Mouse (Mus musculus): ENCODE results near the gene Marf1. TPM values are rescaled to one million over a fixed set of nuclear protein-coding genes. Genes with fewer than 3 reads are reported as not detected.

The Marf1 gene
- polyA plus RNA-seq, 1 experiment from 2014 or later: 24.2 TPM

DNA sequence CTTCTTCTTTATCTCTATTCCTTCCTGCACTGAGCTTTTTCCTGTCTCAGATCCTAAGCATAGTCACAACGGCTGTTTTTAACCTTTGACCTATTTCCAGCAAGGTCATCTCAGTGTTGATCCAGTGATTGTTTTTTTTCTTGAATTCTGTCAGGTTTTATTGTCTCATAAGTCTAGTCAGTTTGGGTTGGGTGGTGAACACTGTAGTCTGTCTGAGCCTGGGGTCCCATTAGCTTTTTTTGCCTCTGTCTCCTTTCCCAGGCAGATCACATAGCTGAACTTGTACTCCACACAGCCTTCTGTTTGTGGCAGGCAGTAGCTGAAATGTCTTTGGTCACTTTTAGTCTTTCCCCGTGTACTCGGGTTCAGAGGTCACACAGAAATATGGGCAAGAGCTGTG, 14.9 kb upstream of the Marf1 start:
- Histone ChIP-seq H3K4me3 (ENCODE audit: low read depth, low read length) (no peak overlapping the region), H3K36me3 (ENCODE audit: control insufficient read depth, insufficient read depth, low read length) (peaks cover 10% of the 10 kb centered on the region; the same call in 1 of the 2 replicates), H3K9ac (ENCODE audit: low read depth, low read length) (no peak overlapping the region), H3K27ac (ENCODE audit: low read depth, low read length) (no peak overlapping the region), H3K4me2 (replicated peaks; ENCODE audit: low read depth, low read length) (no peak overlapping the region), H3K9me3 (ENCODE audit: control insufficient read depth, low read length) (no peaks in the 10 kb centered on the region), H3K27me3 (ENCODE audit: control insufficient read depth, insufficient read depth, low read length) (no peaks in the 10 kb centered on the region), H3K4me1 (replicated peaks; ENCODE audit: control insufficient read depth, insufficient read depth, low read length) (no peaks in the 10 kb centered on the region)
- WGBS: 66% methylated on average over 3 of the region's 3 CpGs
- ATAC-seq (ENCODE audit: low FRiP score): no peak
- DNase-seq (ENCODE audit: low spot score): no peak

- no peak overlapping the region for H3K4me2 ChIP-seq (replicated peaks; ENCODE audit: low read depth, low read length)
- no peak overlapping the region for H3K9ac ChIP-seq (ENCODE audit: low read depth, low read length)
- no peak for DNase-seq (ENCODE audit: low spot score)
- ATAC-seq (ENCODE audit: low FRiP score): no peak
- WGBS: 96% methylated on average over 1 of the region's 1 CpGs
- no peaks in the 10 kb centered on the region for H3K27me3 ChIP-seq (ENCODE audit: control insufficient read depth, insufficient read depth, low read length)
- no peaks in the 10 kb centered on the region for H3K4me1 ChIP-seq (replicated peaks; ENCODE audit: control insufficient read depth, insufficient read depth, low read length)
- peaks cover 15% of the 10 kb centered on the region; the same call in 1 of the 2 replicates for H3K36me3 ChIP-seq (ENCODE audit: control insufficient read depth, insufficient read depth, low read length)
- H3K27ac ChIP-seq (ENCODE audit: low read depth, low read length): no peak overlapping the region
- no peaks in the 10 kb centered on the region for H3K9me3 ChIP-seq (ENCODE audit: control insufficient read depth, low read length)
- H3K4me3 ChIP-seq (ENCODE audit: low read depth, low read length): no peak overlapping the region
These were observed 6.6 kb upstream of the Marf1 start for GRCm38 (mm10) chr16:14169706-14170105.

DNA sequence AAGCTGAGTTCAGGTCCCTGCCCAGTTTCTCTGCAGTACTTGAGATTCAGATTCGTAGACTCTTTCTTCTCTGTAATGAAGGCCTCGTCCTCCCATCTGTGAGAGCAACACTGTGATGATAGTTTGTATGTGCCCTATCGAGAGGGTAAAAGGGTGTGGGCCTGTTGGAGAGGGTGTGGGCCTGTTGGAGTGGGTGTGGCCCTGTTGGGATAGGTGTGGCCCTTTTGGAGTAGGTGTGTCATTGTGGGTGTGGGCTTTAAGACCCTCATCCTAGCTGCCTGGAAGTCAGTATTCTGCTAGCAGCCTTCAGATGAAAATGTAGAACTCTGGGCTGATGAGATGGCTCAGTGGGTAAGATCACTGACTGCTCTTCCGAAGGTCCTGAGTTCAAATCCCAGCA, 3.3 kb upstream of the Marf1 start:
- H3K36me3 ChIP-seq (ENCODE audit: control insufficient read depth, insufficient read depth, low read length): peaks cover 9% of the 10 kb centered on the region; the same call in 1 of the 2 replicates
- no peaks in the 10 kb centered on the region for H3K4me1 ChIP-seq (replicated peaks; ENCODE audit: control insufficient read depth, insufficient read depth, low read length)
- no peaks in the 10 kb centered on the region for H3K9me3 ChIP-seq (ENCODE audit: control insufficient read depth, low read length)
- DNase-seq (ENCODE audit: low spot score) (no peak), ATAC-seq (ENCODE audit: low FRiP score) (no peak)
- 94% methylated on average over 4 of the region's 4 CpGs for WGBS
- no peaks in the 10 kb centered on the region for H3K27me3 ChIP-seq (ENCODE audit: control insufficient read depth, insufficient read depth, low read length)
- H3K9ac ChIP-seq (ENCODE audit: low read depth, low read length): no peak overlapping the region
- no peak overlapping the region for H3K4me2 ChIP-seq (replicated peaks; ENCODE audit: low read depth, low read length)
- H3K4me3 ChIP-seq (ENCODE audit: low read depth, low read length): no peak overlapping the region
- H3K27ac ChIP-seq (ENCODE audit: low read depth, low read length): no peak overlapping the region

DNA sequence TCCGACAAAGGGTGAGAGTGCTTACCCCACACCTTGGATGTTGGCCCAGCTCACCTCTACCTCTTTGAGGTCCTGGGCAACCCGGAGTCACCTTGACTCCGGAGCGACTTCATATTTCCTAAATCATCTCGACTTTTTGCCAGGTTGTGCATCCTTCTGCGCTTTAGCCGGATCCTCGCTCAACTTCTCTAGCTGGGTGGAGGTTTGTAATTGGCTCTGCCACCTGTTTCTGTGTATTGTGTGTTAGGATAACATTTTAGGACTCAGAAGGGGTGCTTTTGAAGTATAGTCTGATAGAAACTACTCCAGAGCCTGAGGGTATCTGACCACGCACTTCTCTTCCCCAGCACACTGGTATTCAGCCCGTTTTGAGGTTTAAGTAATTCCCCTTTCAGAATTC, 580 bp upstream of the Marf1 start:
- Histone ChIP-seq H3K4me1 (replicated peaks; ENCODE audit: control insufficient read depth, insufficient read depth, low read length) (no peaks in the 10 kb centered on the region), H3K27me3 (ENCODE audit: control insufficient read depth, insufficient read depth, low read length) (no peaks in the 10 kb centered on the region), H3K4me3 (ENCODE audit: low read depth, low read length) (peak overlapping the region; percentile 80), H3K9me3 (ENCODE audit: control insufficient read depth, low read length) (no peaks in the 10 kb centered on the region), H3K27ac (ENCODE audit: low read depth, low read length) (peak overlapping the region; percentile 42; the same call in 1 of the 2 replicates), H3K4me2 (replicated peaks; ENCODE audit: low read depth, low read length) (peak overlapping the region; percentile 65), H3K9ac (ENCODE audit: low read depth, low read length) (peak overlapping the region; percentile 91), H3K36me3 (ENCODE audit: control insufficient read depth, insufficient read depth, low read length) (0 out of 2 replicates have a peak, but pooled peaks cover 2% of the 10 kb centered on the region)
- ATAC-seq (ENCODE audit: low FRiP score): no peak
- peak; percentile 35 for DNase-seq (ENCODE audit: low spot score)
- 2% methylated on average over 10 of the region's 10 CpGs for WGBS

GRCm38 (mm10) chr16:14160941-14161340, 2.2 kb downstream of the Marf1 start:
- Histone ChIP-seq H3K27ac (ENCODE audit: low read depth, low read length) (no peak overlapping the region), H3K9me3 (ENCODE audit: control insufficient read depth, low read length) (no peaks in the 10 kb centered on the region), H3K27me3 (ENCODE audit: control insufficient read depth, insufficient read depth, low read length) (no peaks in the 10 kb centered on the region), H3K36me3 (ENCODE audit: control insufficient read depth, insufficient read depth, low read length) (no peaks in the 10 kb centered on the region), H3K4me2 (replicated peaks; ENCODE audit: low read depth, low read length) (no peak overlapping the region), H3K4me1 (replicated peaks; ENCODE audit: control insufficient read depth, insufficient read depth, low read length) (no peaks in the 10 kb centered on the region), H3K9ac (ENCODE audit: low read depth, low read length) (no peak overlapping the region), H3K4me3 (ENCODE audit: low read depth, low read length) (no peak overlapping the region)
- 86% methylated on average over 1 of the region's 1 CpGs for WGBS
- ATAC-seq (ENCODE audit: low FRiP score) (no peak), DNase-seq (ENCODE audit: low spot score) (no peak)

DNA sequence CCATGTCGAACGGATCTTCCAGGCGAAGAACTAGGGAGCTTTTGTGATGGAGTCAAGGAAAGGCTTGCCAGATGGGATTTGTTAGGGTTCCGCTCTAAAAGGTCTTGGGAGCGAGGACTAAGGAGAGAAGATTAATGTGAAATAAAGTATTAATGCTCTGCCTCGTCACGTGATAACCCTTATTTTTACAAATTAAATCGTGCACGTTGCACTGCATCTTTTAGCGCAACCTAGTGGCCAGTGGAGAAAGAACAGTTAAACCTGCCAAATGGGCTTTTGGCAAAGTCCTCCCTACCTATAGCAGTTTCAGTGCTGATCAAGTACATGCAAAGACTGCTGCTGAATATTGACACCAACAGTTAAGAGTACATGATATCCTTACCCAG, 3.4 kb downstream of the Marf1 start:
- ATAC-seq (ENCODE audit: low FRiP score): peak; percentile 16; the same call in 1 of the 2 replicates
- no peaks in the 10 kb centered on the region for H3K9me3 ChIP-seq (ENCODE audit: control insufficient read depth, low read length)
- WGBS: 0% methylated on average over 10 of the region's 10 CpGs

GRCm38 (mm10) chr16:14158936-14159745, 4.0 kb downstream of the Marf1 start:
- Histone ChIP-seq H3K36me3 (ENCODE audit: control insufficient read depth, insufficient read depth, low read length) (no peaks in the 10 kb centered on the region), H3K4me2 (replicated peaks; ENCODE audit: low read depth, low read length) (peak overlapping the region; percentile 43), H3K9me3 (ENCODE audit: control insufficient read depth, low read length) (no peaks in the 10 kb centered on the region), H3K27ac (ENCODE audit: low read depth, low read length) (peak overlapping the region; percentile 73), H3K4me1 (replicated peaks; ENCODE audit: control insufficient read depth, insufficient read depth, low read length) (no peaks in the 10 kb centered on the region), H3K27me3 (ENCODE audit: control insufficient read depth, insufficient read depth, low read length) (no peaks in the 10 kb centered on the region), H3K4me3 (ENCODE audit: low read depth, low read length) (peak overlapping the region; percentile 78), H3K9ac (ENCODE audit: low read depth, low read length) (peak overlapping the region; percentile 83)
- WGBS: under 1% methylated on average over 42 of the region's 58 CpGs
- peak; percentile 94 for ATAC-seq (ENCODE audit: low FRiP score)
- DNase-seq (ENCODE audit: low spot score): peak; percentile 99

More for the DNA sequence above, 3.4 kb downstream of the Marf1 start:
- peak overlapping the region; percentile 32 for H3K4me3 ChIP-seq (ENCODE audit: low read depth, low read length)
- no peaks in the 10 kb centered on the region for H3K36me3 ChIP-seq (ENCODE audit: control insufficient read depth, insufficient read depth, low read length)
- peak overlapping the region; percentile 24 for H3K4me2 ChIP-seq (replicated peaks; ENCODE audit: low read depth, low read length)
- H3K27me3 ChIP-seq (ENCODE audit: control insufficient read depth, insufficient read depth, low read length): no peaks in the 10 kb centered on the region
- peak overlapping the region; percentile 45 for H3K9ac ChIP-seq (ENCODE audit: low read depth, low read length)
- DNase-seq (ENCODE audit: low spot score): peak; percentile 81
- H3K4me1 ChIP-seq (replicated peaks; ENCODE audit: control insufficient read depth, insufficient read depth, low read length): no peaks in the 10 kb centered on the region
- peak overlapping the region; percentile 73 for H3K27ac ChIP-seq (ENCODE audit: low read depth, low read length)

DNA sequence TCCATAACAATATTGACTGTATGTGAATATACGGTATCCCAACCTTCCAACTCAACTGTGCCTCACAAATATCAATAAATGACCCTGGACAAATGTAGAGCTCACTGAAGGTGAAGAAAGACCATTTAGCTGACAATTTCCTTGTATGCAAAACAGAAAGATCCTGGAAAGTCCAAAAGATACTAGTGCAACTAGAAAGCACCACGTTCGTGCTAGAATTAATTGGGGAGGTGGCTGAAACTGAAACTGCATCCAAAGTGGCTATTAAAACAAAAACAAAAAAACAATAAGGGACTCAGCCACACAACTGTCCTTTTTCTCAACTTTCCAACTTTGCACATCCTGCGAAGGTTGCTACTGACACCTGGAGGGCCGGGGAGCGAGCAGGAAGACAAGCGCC, 4.6 kb downstream of the Marf1 start:
- 10% methylated on average over 7 of the region's 7 CpGs for WGBS
- H3K4me2 ChIP-seq (replicated peaks; ENCODE audit: low read depth, low read length): peak overlapping the region; percentile 43
- H3K4me1 ChIP-seq (replicated peaks; ENCODE audit: control insufficient read depth, insufficient read depth, low read length): no peaks in the 10 kb centered on the region
- no peaks in the 10 kb centered on the region for H3K9me3 ChIP-seq (ENCODE audit: control insufficient read depth, low read length)
- no peaks in the 10 kb centered on the region for H3K27me3 ChIP-seq (ENCODE audit: control insufficient read depth, insufficient read depth, low read length)
- 0 out of 2 replicates have a peak overlapping the region, but pooled peaks have one; percentile 63 for H3K27ac ChIP-seq (ENCODE audit: low read depth, low read length)
- DNase-seq (ENCODE audit: low spot score) (no peak), ATAC-seq (ENCODE audit: low FRiP score) (no peak)
- peak overlapping the region; percentile 83 for H3K9ac ChIP-seq (ENCODE audit: low read depth, low read length)
- H3K4me3 ChIP-seq (ENCODE audit: low read depth, low read length): peak overlapping the region; percentile 78
- H3K36me3 ChIP-seq (ENCODE audit: control insufficient read depth, insufficient read depth, low read length): no peaks in the 10 kb centered on the region

- 96% methylated on average over 5 of the region's 6 CpGs for WGBS
- Histone ChIP-seq H3K27ac (ENCODE audit: low read depth, low read length) (no peak overlapping the region), H3K9me3 (ENCODE audit: control insufficient read depth, low read length) (no peaks in the 10 kb centered on the region), H3K36me3 (ENCODE audit: control insufficient read depth, insufficient read depth, low read length) (no peaks in the 10 kb centered on the region; the same call in 1 of the 2 replicates), H3K4me3 (ENCODE audit: low read depth, low read length) (no peak overlapping the region), H3K27me3 (ENCODE audit: control insufficient read depth, insufficient read depth, low read length) (no peaks in the 10 kb centered on the region), H3K9ac (ENCODE audit: low read depth, low read length) (no peak overlapping the region), H3K4me1 (replicated peaks; ENCODE audit: control insufficient read depth, insufficient read depth, low read length) (no peaks in the 10 kb centered on the region), H3K4me2 (replicated peaks; ENCODE audit: low read depth, low read length) (no peak overlapping the region)
- ATAC-seq (ENCODE audit: low FRiP score) (no peak), DNase-seq (ENCODE audit: low spot score) (no peak)
These were observed 6.8 kb downstream of the Marf1 start for GRCm38 (mm10) chr16:14156312-14156711.
